Mouse (Mus musculus): ENCODE measurements at regions not wholly inside any gene's neighbourhood (a gene's known extent, or its start where the extent isn't known, plus 50 kb on each side); places are given as distances from the start of the nearest gene placed in this dataset.

DNA sequence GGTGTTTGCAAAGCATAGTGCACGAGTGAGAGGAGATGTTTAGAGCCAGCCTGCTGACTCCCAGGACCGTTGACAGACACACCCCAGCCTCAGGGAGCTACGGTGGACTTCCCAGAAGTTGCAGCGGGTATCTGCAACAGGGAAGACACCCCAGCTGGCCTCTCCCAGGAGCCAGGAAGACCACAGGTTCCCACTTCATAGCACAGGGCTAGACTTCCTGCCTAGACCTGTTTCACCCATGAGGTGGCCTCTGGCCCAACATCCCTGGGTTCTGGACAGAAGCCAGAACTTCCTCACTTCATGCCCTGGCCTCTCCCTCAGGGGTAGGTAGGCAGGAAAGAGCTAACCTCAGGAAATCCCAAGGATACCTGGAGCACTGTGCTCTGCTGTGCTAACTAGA is 66.7 kb upstream of the Hand1 start:
- DNase-seq = no peak

- no peak for DNase-seq
These were observed 62.9 kb upstream of the Hand1 start for GRCm38 (mm10) chr11:57895497-57895896.

- DNase-seq = no peak
These were observed 50.4 kb upstream of the Hand1 start for GRCm38 (mm10) chr11:57882736-57883635.
